Mouse (Mus musculus): ENCODE results near the gene Rasgef1a. TPM values are rescaled to one million over a fixed set of nuclear protein-coding genes. Genes with fewer than 3 reads are reported as not detected.

Rasgef1a gene
- polyA plus RNA-seq, 1 experiment from 2014 or later, result 0.05 TPM

- CTCF ChIA-PET, result no interaction called here
These were observed 15.8 kb downstream of the Rasgef1a start for GRCm38 (mm10) chr6:118027036-118027435.

GRCm38 (mm10) chr6:118031467-118031866 is 20.2 kb downstream of the Rasgef1a start:
- no peak for TF ChIP-seq CTCF (IDR thresholded peaks at IDR 0.05)
- ChIA-PET CTCF (no interaction called here), POLR2A (no interaction called here)
- DNase-seq (ENCODE audit: low read depth, low spot score) (no peak), ATAC-seq (no peak)
- in situ Hi-C loops (cut with MboI; ENCODE audit: low pct_unique_long_range_greater_than_20kb), result no loop called here
- peaks cover 13% of the 10 kb centered on the region for H3K27me3 ChIP-seq

More at GRCm38 (mm10) chr6:118027036-118027435, 15.8 kb downstream of the Rasgef1a start:
- POLR2A ChIA-PET, result no interaction called here
- in situ Hi-C loops (cut with MboI; ENCODE audit: low pct_unique_long_range_greater_than_20kb), result no loop called here
- no peak for TF ChIP-seq CTCF (IDR thresholded peaks at IDR 0.05)
- peaks cover 11% of the 10 kb centered on the region for H3K27me3 ChIP-seq
- ATAC-seq (no peak), DNase-seq (ENCODE audit: low read depth, low spot score) (no peak)

GRCm38 (mm10) chr6:118035639-118036038 is 24.4 kb downstream of the Rasgef1a start:
- no peak for TF ChIP-seq CTCF (IDR thresholded peaks at IDR 0.05)
- peaks cover 2% of the 10 kb centered on the region for H3K27me3 ChIP-seq
- ChIA-PET CTCF (no interaction called here), POLR2A (no interaction called here)
- ATAC-seq (no peak), DNase-seq (ENCODE audit: low read depth, low spot score) (no peak)
- in situ Hi-C loops (cut with MboI; ENCODE audit: low pct_unique_long_range_greater_than_20kb), result no loop called here

- DNase-seq (ENCODE audit: low read depth, low spot score) (no peak), ATAC-seq (no peak)
- TF ChIP-seq CTCF (IDR thresholded peaks at IDR 0.05), result no peak
- H3K27me3 ChIP-seq, result peaks cover 2% of the 10 kb centered on the region
- ChIA-PET POLR2A (no interaction called here), CTCF (no interaction called here)
- in situ Hi-C loops (cut with MboI; ENCODE audit: low pct_unique_long_range_greater_than_20kb), result no loop called here
These were observed 25.0 kb downstream of the Rasgef1a start for GRCm38 (mm10) chr6:118036118-118036805.

DNA sequence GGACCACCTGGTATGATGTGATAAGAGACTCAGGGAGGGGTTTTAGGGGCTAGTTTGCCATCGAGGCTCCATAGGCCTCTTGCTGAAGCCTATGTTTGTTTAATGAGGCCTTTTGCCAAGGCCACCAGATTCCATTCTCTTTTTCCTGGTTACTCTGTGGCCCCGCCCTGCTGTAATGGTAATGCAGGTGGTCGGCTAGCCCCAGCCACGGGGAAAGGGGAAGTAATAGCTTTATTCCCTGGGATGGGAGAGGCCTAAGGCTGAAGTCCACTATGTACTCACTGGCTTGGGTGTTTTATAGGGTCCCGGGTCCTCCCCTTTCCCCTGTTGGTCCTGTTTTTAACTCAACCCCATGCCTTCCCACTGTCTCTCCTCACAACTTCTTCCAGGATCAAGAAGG is 25.6 kb downstream of the Rasgef1a start:
- DNase-seq (ENCODE audit: low read depth, low spot score) (no peak), ATAC-seq (no peak)
- POLR2A ChIA-PET, result no interaction called here
- in situ Hi-C loops (cut with MboI; ENCODE audit: low pct_unique_long_range_greater_than_20kb), result no loop called here
- TF ChIP-seq CTCF (IDR thresholded peaks at IDR 0.05), result no peak
- H3K27me3 ChIP-seq, result peaks cover 2% of the 10 kb centered on the region
- CTCF ChIA-PET, result no interaction called here

GRCm38 (mm10) chr6:118045180-118045579 is 33.9 kb downstream of the Rasgef1a start:
- ChIA-PET CTCF (no interaction called here), POLR2A (no interaction called here)
- in situ Hi-C loops (cut with MboI; ENCODE audit: low pct_unique_long_range_greater_than_20kb), result no loop called here
- ATAC-seq (no peak), DNase-seq (ENCODE audit: low read depth, low spot score) (no peak)
- no peak for TF ChIP-seq CTCF (IDR thresholded peaks at IDR 0.05)
- no peaks in the 10 kb centered on the region for H3K27me3 ChIP-seq

- no peak for DNase-seq (ENCODE audit: low read depth, low spot score)
- in situ Hi-C loops (cut with MboI; ENCODE audit: low pct_unique_long_range_greater_than_20kb), result no loop called here
- no peak for ATAC-seq
- CTCF ChIA-PET, result no interaction called here
- no peaks in the 10 kb centered on the region for H3K27me3 ChIP-seq
- no peak for TF ChIP-seq CTCF (IDR thresholded peaks at IDR 0.05)
- POLR2A ChIA-PET, result no interaction called here
These were observed 34.7 kb downstream of the Rasgef1a start for GRCm38 (mm10) chr6:118045892-118046291.

GRCm38 (mm10) chr6:118046511-118046910 is 35.3 kb downstream of the Rasgef1a start:
- CTCF ChIA-PET, result no interaction called here
- POLR2A ChIA-PET, result no interaction called here
- DNase-seq (ENCODE audit: low read depth, low spot score) (no peak), ATAC-seq (no peak)
- H3K27me3 ChIP-seq, result no peaks in the 10 kb centered on the region
- TF ChIP-seq CTCF (IDR thresholded peaks at IDR 0.05), result no peak
- in situ Hi-C loops (cut with MboI; ENCODE audit: low pct_unique_long_range_greater_than_20kb), result no loop called here

DNA sequence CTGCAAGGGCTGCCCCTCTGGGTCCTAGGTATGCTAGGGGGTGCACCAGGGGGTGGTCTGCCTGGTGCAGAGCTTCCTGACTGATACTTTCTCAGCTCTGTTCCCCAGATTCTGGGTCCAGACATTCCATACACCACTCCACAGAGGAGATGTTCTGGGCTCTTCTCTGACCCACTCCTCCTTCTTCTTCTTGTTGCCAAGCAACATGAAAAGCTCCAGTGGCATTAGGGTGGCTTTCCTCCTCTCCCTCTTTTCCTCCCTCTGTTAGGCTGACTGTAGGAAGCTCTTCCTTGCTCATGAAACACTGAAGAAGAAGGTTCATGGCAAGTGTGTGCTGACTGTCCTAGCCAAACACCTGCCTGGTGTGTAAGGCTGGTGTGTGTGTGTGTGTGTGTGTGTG is 35.7 kb downstream of the Rasgef1a start:
- no peak for TF ChIP-seq CTCF (IDR thresholded peaks at IDR 0.05)
- CTCF ChIA-PET, result no interaction called here
- DNase-seq (ENCODE audit: low read depth, low spot score) (no peak), ATAC-seq (no peak)
- POLR2A ChIA-PET, result no interaction called here
- no peaks in the 10 kb centered on the region for H3K27me3 ChIP-seq
- in situ Hi-C loops (cut with MboI; ENCODE audit: low pct_unique_long_range_greater_than_20kb), result no loop called here

DNA sequence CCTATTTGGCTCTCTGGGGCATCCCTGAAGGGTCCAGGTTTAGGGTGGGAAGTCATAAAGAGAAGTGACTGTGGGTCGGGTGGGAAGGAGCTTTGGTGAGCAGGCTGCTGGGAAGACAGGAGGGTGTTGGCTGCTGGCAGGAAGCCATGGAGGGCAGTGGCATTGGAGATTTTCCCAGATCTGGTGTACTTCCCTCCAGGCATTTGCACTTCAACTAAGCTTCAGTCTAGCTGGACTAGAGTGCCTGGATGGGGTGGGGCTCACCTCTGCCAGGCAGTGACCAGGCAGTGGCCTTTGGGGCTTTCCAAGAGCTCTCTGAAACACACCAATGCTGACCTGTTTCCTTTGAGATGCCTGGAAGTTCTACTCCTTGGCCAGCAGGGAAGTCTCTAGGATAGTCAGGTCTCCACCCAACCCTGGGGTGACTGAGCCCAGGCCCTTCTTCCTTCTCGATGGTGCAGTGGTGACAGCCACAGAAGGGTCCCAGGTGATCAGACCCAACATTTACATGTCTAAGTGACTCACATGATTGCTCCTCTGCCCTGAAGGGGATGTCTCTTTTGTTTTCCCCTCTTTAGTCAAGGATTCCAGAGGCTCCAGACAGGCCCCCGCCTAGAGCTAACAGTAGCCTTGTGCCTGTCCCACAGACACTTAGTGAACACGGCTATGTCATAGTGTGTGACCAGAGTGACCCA is 36.7 kb downstream of the Rasgef1a start:
- in situ Hi-C loops (cut with MboI; ENCODE audit: low pct_unique_long_range_greater_than_20kb), result no loop called here
- ATAC-seq (peak; percentile 44), DNase-seq (ENCODE audit: low read depth, low spot score) (no peak)
- no peak for TF ChIP-seq CTCF (IDR thresholded peaks at IDR 0.05)
- POLR2A ChIA-PET, result no interaction called here
- no peaks in the 10 kb centered on the region for H3K27me3 ChIP-seq
- CTCF ChIA-PET, result interaction anchor here (0.8 kb wide), 1 partner anchor 174 kb away, joined by 3 read pairs; no protein-coding TSS in a partner anchor

GRCm38 (mm10) chr6:118049776-118050175 is 38.5 kb downstream of the Rasgef1a start:
- no peak for DNase-seq (ENCODE audit: low read depth, low spot score)
- no peak for ATAC-seq
- POLR2A ChIA-PET, result no interaction called here
- in situ Hi-C loops (cut with MboI; ENCODE audit: low pct_unique_long_range_greater_than_20kb), result no loop called here
- no peak for TF ChIP-seq CTCF (IDR thresholded peaks at IDR 0.05)
- H3K27me3 ChIP-seq, result peaks cover 10% of the 10 kb centered on the region
- CTCF ChIA-PET, result no interaction called here
